Mouse (Mus musculus) heart, adult 2 months (tissue): ENCODE measurements around the gene Cog5. TPM values are rescaled to one million over a fixed set of nuclear protein-coding genes. Genes with fewer than 3 reads are reported as not detected.

ENCODE experiments used
- DNase-seq, 2 experiments: peaks; one replicate each; pipeline ENCODE4 v3.0.0; 2021
- H3K27ac ChIP-seq: fragments of 200-600 bp; 2 replicates; pipeline ENCODE4 v1.8.1; 2022
- H3K27me3 ChIP-seq: fragments of 200-500 bp; 2 replicates; pipeline ENCODE4 v1.6.1; 2012; ENCODE audit warnings: mild to moderate bottlenecking, low read length, inconsistent platforms, mixed read lengths; ENCODE audit not compliant: control insufficient read depth, insufficient read depth
- H3K36me3 ChIP-seq: fragments of 200-500 bp; 2 replicates; pipeline ENCODE4 v1.6.1; 2012; ENCODE audit warnings: low read length, inconsistent platforms; ENCODE audit not compliant: control insufficient read depth, insufficient read depth
- H3K4me1 ChIP-seq: fragments of 200-500 bp; 2 replicates; pipeline ENCODE4 v1.6.1; 2011; ENCODE audit warnings: low read length; ENCODE audit not compliant: control insufficient read depth, insufficient read depth
- H3K4me3 ChIP-seq: fragments of 200-600 bp; 2 replicates; pipeline ENCODE4 v1.8.1; 2022
- H3K79me2 ChIP-seq: fragments of 200-500 bp; replicated peaks from 2 replicates; pipeline ENCODE4 v1.6.1; 2012; ENCODE audit warnings: mild to moderate bottlenecking, inconsistent platforms, low read length, moderate library complexity, mixed read lengths; ENCODE audit not compliant: control insufficient read depth, insufficient read depth
- H3K9ac ChIP-seq: fragments of 200-500 bp; 2 replicates; pipeline ENCODE4 v1.6.1; 2012; ENCODE audit warnings: low read depth, mild to moderate bottlenecking, control low read depth, inconsistent platforms, low read length, mixed read lengths
- CTCF ChIP-seq: fragments of 200-600 bp; IDR thresholded peaks from 2 replicates; pipeline ENCODE4 v1.8.1; 2022; ENCODE audit warnings: antibody characterized with exemption, mild to moderate bottlenecking, moderate library complexity
- EP300 ChIP-seq: fragments of 200-500 bp; IDR thresholded peaks from 2 replicates; pipeline ENCODE4 v1.6.1; 2011; ENCODE audit warnings: low read depth, low read length, control low read depth; ENCODE audit not compliant: insufficient read depth
- POLR2A ChIP-seq: fragments of 200-500 bp; IDR thresholded peaks from 2 replicates; pipeline ENCODE4 v1.6.1; 2011; ENCODE audit warnings: mild to moderate bottlenecking, low read depth, low read length, control low read depth; ENCODE audit not compliant: insufficient read depth
- WGBS: fragments of 180-500 bp; shearing (Covaris S2); methylation state at CpG from one replicate; pipeline ENCODE4 v1.1.7; 2018; 5-methylcytosine and 5-hydroxymethylcytosine counted together
- intact Hi-C: fragments of 180-260 bp; cut with DNase I; formaldehyde crosslinking; loops from one replicate; pipeline ENCODE4 v1.15.1; 2025
- polyA plus RNA-seq: library from polyadenylated mRNA; depleted of rRNA; stranded (reverse); fragments of >200 nt; gene quantifications from 2 replicates; pipeline ENCODE4 v1.2.3, GENCODE M21; 2012
- total RNA-seq, 2 experiments: library from RNA; stranded (reverse); gene quantifications; 2 replicates each; pipeline ENCODE4 v1.2.3; 2021

Gene Cog5
- total and polyA plus RNA-seq, 3 experiments = 24.7 to 58.3 (median 55.8) TPM

DNA sequence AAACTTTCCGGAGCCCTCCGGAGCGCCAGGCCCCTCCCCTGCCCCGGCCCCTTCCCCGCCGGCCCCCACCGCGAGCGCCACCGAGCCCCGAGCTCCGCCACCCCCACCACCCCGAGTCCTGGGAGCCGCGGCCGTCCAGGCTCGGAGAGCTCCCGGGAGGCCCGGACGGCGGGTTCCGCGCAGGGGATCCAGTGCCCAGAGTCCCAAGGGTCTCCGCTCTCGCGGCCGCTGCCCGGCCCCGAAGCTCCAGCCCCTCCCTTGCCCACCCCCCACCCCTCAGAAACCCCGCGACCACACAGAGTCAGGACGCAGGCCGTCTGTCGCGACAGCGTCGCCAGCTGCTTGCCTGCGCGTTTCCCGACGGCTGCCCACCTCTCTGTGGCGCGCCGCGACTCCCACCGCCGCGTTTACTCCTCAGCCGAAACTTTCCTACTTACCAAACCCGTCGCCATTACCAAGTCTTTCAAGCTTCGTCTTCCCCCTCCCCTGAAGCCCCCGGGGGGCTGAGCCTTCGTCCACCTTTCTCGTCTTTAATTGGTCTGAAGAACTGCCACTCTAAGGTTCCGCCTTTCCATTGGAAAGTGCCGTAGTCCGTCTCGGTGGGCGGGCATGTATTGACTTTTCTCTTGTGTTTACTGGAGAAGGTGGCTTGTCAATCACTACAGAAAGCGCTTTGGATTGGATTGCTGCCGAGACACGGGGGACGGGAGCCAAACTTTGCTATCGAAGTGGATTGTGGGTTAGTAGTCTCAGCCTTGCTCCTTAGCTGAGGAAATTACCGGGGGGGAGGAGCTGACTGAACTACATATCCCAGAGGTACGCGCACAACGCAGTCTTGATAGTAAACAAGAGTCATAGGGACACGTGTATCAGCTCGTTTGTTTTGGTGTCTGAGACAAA lies 295.3 kb downstream of the Cog5 start, which contains the start of gene Hbp1:
Gene Hbp1 (minus strand): TSS at position 777 of the 900 bp plus-strand sequence.
- H3K27me3 ChIP-seq = no peaks in the 10 kb centered on the region
- peak within 1 kb of the TSS; percentile 78 for H3K4me3 ChIP-seq
- peak within 1 kb of the TSS; percentile 100 for H3K9ac ChIP-seq
- intact Hi-C loops = loop anchor here (10.0 kb wide), 1 partner anchor 435 kb away; no protein-coding TSS in a partner anchor
- peak within 1 kb of the TSS; percentile 98 for H3K27ac ChIP-seq
- H3K4me1 ChIP-seq = peaks cover 6% of the 10 kb centered on the region
- WGBS = under 1% methylated on average over 70 of the region's 71 CpGs
- H3K36me3 ChIP-seq = peaks cover 19% of the 10 kb centered on the region
- peaks cover 4% of the 10 kb centered on the region; the same call in 1 of the 2 replicates for H3K79me2 ChIP-seq
- peak; percentile 96 to 99 for DNase-seq
- TF ChIP-seq EP300 = no peak
- TF ChIP-seq POLR2A = peak; percentile 83
- no peak for TF ChIP-seq CTCF

- intact Hi-C loops = loop anchor here (10.0 kb wide), 1 partner anchor 434 kb away; no protein-coding TSS in a partner anchor
- under 1% methylated on average over 9 of the region's 9 CpGs for WGBS
- Histone ChIP-seq H3K36me3 (peaks cover 16% of the 10 kb centered on the region), H3K27ac (peak overlapping the region; percentile 76), H3K27me3 (no peaks in the 10 kb centered on the region), H3K4me3 (peak overlapping the region; percentile 42), H3K4me1 (peaks cover 5% of the 10 kb centered on the region), H3K79me2 (0 out of 2 replicates have a peak, but pooled peaks cover 2% of the 10 kb centered on the region), H3K9ac (peak overlapping the region; percentile 2; the same call in 1 of the 2 replicates)
- peak in 1 of 2 experiments; percentile 79 for DNase-seq
- TF ChIP-seq POLR2A (peak; percentile 71), CTCF (no peak), EP300 (peak; percentile 83; the same call in 1 of the 2 replicates)
Observed at GRCm38 (mm10) chr12:31950659-31951031, 296.0 kb downstream of the Cog5 start.

GRCm38 (mm10) chr12:31955843-31956242 lies 301.2 kb downstream of the Cog5 start:
- WGBS = 92% methylated on average over 4 of the region's 4 CpGs
- intact Hi-C loops = loop anchor here (10.0 kb wide), 1 partner anchor 429 kb away; no protein-coding TSS in a partner anchor
- H3K79me2 ChIP-seq = no peaks in the 10 kb centered on the region
- H3K27me3 ChIP-seq = no peaks in the 10 kb centered on the region
- TF ChIP-seq EP300 (no peak), POLR2A (no peak), CTCF (no peak)
- H3K27ac ChIP-seq = no peak overlapping the region
- H3K4me1 ChIP-seq = peaks cover 4% of the 10 kb centered on the region
- H3K9ac ChIP-seq = no peak overlapping the region
- no peak overlapping the region for H3K4me3 ChIP-seq
- DNase-seq = no peak
- H3K36me3 ChIP-seq = peaks cover 6% of the 10 kb centered on the region

GRCm38 (mm10) chr12:31964074-31964473 lies 309.4 kb downstream of the Cog5 start:
- Histone ChIP-seq H3K4me3 (no peak overlapping the region), H3K36me3 (no peaks in the 10 kb centered on the region), H3K4me1 (no peaks in the 10 kb centered on the region), H3K27me3 (no peaks in the 10 kb centered on the region), H3K9ac (no peak overlapping the region), H3K79me2 (no peaks in the 10 kb centered on the region), H3K27ac (no peak overlapping the region)
- 83% methylated on average over 6 of the region's 6 CpGs for WGBS
- no peak for DNase-seq
- TF ChIP-seq CTCF (no peak), EP300 (no peak), POLR2A (no peak)
- intact Hi-C loops = no loop called here

- intact Hi-C loops = no loop called here
- DNase-seq = no peak
- Histone ChIP-seq H3K4me1 (no peaks in the 10 kb centered on the region), H3K36me3 (no peaks in the 10 kb centered on the region), H3K27me3 (no peaks in the 10 kb centered on the region), H3K79me2 (no peaks in the 10 kb centered on the region), H3K4me3 (no peak overlapping the region), H3K27ac (no peak overlapping the region), H3K9ac (no peak overlapping the region)
- TF ChIP-seq EP300 (no peak), CTCF (no peak), POLR2A (no peak)
- WGBS = 89% methylated on average over 12 of the region's 12 CpGs
Observed at GRCm38 (mm10) chr12:31965517-31966212, 311.0 kb downstream of the Cog5 start.
